Mouse (Mus musculus): ENCODE measurements at regions not wholly inside any gene's neighbourhood (a gene's known extent, or its start where the extent isn't known, plus 50 kb on each side); places are given as distances from the start of the nearest gene placed in this dataset.

DNA sequence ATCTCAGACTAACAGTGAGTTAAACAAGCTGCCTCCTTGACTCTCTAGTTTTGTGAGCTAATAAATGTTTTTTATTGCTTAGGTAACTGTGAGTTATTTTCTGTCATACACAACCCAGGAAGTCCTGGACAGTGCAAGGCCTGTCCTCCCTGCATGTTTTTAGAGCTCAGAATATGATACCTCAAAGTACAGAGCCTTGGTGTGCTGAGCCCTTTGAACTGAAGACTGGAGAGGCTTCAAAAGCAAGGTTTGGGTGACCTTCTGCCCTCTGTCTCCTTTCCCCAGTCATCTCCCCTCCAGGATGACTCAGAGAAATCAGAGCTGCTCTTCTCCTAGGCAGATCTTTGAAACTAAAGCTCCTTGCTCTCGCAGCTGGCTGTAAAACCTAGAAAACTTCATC lies 336.0 kb upstream of the Xrcc4 start:
- Histone ChIP-seq H3K79me3 (ENCODE audit: low read depth) (no peaks in the 10 kb centered on the region), H3ac (ENCODE audit: control insufficient read depth, insufficient read length, low read depth) (no peak overlapping the region), H3K79me2 (ENCODE audit: control insufficient read depth, insufficient read depth) (no peaks in the 10 kb centered on the region), H3K27me3 (ENCODE audit: control insufficient read depth, insufficient read depth, insufficient read length) (no peaks in the 10 kb centered on the region), H3K36me3 (ENCODE audit: control insufficient read depth, insufficient read depth) (no peaks in the 10 kb centered on the region), H3K4me3 (ENCODE audit: insufficient read depth, poor library complexity, severe bottlenecking) (no peak overlapping the region)
- no peak for TF ChIP-seq MYOG (IDR thresholded peaks at IDR 0.05; ENCODE audit: control insufficient read depth, extremely low read depth, insufficient read length)
- TF ChIP-seq FOSL1 (IDR thresholded peaks at IDR 0.05; ENCODE audit: insufficient read depth, low read length, poor library complexity, severe bottlenecking) = no peak
- no peak for TF ChIP-seq MAX (IDR thresholded peaks at IDR 0.05)
- TF ChIP-seq CTCF (IDR thresholded peaks at IDR 0.05; ENCODE audit: control insufficient read depth, insufficient read depth, insufficient read length) = no peak
- TF ChIP-seq MYOD1 (IDR thresholded peaks at IDR 0.05; ENCODE audit: control insufficient read depth, insufficient read length, low read depth) = no peak
- no peak for TF ChIP-seq USF1 (IDR thresholded peaks at IDR 0.05; ENCODE audit: low read depth)
- TF ChIP-seq CEBPB (IDR thresholded peaks at IDR 0.05; ENCODE audit: low read depth) = no peak

DNA sequence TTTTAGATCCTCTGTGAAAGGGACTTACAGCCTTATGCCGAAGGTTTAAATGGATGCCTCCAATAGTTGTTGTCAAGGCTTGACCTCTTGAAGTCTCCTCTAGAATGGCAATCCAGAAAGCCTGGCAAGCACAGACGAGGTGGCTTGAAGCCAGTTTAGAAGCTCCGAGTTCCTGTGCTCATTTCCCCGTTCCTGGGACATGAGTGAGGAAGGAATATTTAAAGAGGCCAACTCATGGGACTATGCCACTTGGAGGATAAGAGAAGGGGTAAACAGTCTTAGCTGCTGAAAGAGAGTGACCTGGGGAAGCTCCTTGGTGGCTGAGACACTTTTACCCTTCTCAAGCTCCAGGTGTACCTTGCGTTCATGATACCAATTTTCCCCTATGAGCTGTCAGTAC lies 335.1 kb upstream of the Xrcc4 start:
- TF ChIP-seq USF1 (IDR thresholded peaks at IDR 0.05; ENCODE audit: low read depth) = no peak
- no peak for TF ChIP-seq FOSL1 (IDR thresholded peaks at IDR 0.05; ENCODE audit: insufficient read depth, low read length, poor library complexity, severe bottlenecking)
- TF ChIP-seq MAX (IDR thresholded peaks at IDR 0.05) = no peak
- TF ChIP-seq CTCF (IDR thresholded peaks at IDR 0.05; ENCODE audit: control insufficient read depth, insufficient read depth, insufficient read length) = no peak
- no peak for TF ChIP-seq CEBPB (IDR thresholded peaks at IDR 0.05; ENCODE audit: low read depth)
- no peak for TF ChIP-seq MYOG (IDR thresholded peaks at IDR 0.05; ENCODE audit: control insufficient read depth, extremely low read depth, insufficient read length)
- TF ChIP-seq MYOD1 (IDR thresholded peaks at IDR 0.05; ENCODE audit: control insufficient read depth, insufficient read length, low read depth) = no peak
- no peak overlapping the region for H3ac ChIP-seq (ENCODE audit: control insufficient read depth, insufficient read length, low read depth)
- H3K27me3 ChIP-seq (ENCODE audit: control insufficient read depth, insufficient read depth, insufficient read length) = no peaks in the 10 kb centered on the region
- H3K36me3 ChIP-seq (ENCODE audit: control insufficient read depth, insufficient read depth) = no peaks in the 10 kb centered on the region
- H3K79me2 ChIP-seq (ENCODE audit: control insufficient read depth, insufficient read depth) = no peaks in the 10 kb centered on the region
- no peak overlapping the region for H3K4me3 ChIP-seq (ENCODE audit: insufficient read depth, poor library complexity, severe bottlenecking)
- no peaks in the 10 kb centered on the region for H3K79me3 ChIP-seq (ENCODE audit: low read depth)

DNA sequence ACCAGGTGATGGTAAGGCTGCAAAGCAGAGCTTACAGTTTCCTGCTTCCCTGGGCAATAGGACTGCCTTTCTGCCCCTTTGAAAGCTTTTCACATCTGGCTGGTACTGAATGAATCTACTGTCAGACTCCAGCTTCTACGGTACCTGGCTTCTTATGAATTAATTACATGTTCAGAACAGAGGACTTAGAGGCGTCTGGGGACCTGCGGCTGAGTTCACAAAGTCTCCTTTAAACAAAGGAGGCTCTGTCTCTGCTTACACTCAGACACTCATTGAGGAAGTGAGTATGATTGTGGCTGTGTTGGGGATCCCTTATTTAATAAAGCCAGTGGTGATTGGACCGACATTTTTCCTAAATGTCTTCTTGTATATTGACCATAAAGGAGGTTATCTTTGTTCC lies 331.6 kb upstream of the Xrcc4 start:
- H3K27me3 ChIP-seq (ENCODE audit: control insufficient read depth, insufficient read depth, insufficient read length) = no peaks in the 10 kb centered on the region
- TF ChIP-seq FOSL1 (IDR thresholded peaks at IDR 0.05; ENCODE audit: insufficient read depth, low read length, poor library complexity, severe bottlenecking) (no peak), MYOD1 (IDR thresholded peaks at IDR 0.05; ENCODE audit: control insufficient read depth, insufficient read length, low read depth) (no peak), CEBPB (IDR thresholded peaks at IDR 0.05; ENCODE audit: low read depth) (no peak), USF1 (IDR thresholded peaks at IDR 0.05; ENCODE audit: low read depth) (no peak), MAX (IDR thresholded peaks at IDR 0.05) (no peak), MYOG (IDR thresholded peaks at IDR 0.05; ENCODE audit: control insufficient read depth, extremely low read depth, insufficient read length) (no peak), CTCF (IDR thresholded peaks at IDR 0.05; ENCODE audit: control insufficient read depth, insufficient read depth, insufficient read length) (no peak)
- no peaks in the 10 kb centered on the region for H3K79me3 ChIP-seq (ENCODE audit: low read depth)
- no peak overlapping the region for H3K4me3 ChIP-seq (ENCODE audit: insufficient read depth, poor library complexity, severe bottlenecking)
- H3ac ChIP-seq (ENCODE audit: control insufficient read depth, insufficient read length, low read depth) = no peak overlapping the region
- no peaks in the 10 kb centered on the region for H3K36me3 ChIP-seq (ENCODE audit: control insufficient read depth, insufficient read depth)
- H3K79me2 ChIP-seq (ENCODE audit: control insufficient read depth, insufficient read depth) = no peaks in the 10 kb centered on the region

DNA sequence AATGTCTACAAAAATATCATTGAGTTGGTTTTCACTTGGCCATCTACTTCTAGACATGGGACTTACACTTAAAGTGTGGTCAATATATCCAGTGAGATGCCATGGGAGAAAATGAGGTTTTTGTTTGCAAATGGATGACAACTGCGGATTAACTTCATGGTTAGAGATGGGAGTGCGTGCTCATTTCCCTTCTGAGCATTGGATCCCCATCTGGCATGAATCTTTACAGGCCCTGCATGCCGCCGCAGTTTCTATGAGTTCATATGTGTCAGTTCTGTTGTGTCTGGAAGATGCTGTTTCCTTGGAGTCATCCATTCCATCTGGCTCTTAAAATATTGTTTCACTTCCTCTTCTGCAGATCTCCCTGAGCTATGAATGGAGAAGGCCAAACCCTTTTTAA lies 315.0 kb upstream of the Xrcc4 start:
- Histone ChIP-seq H3ac (ENCODE audit: control insufficient read depth, insufficient read length, low read depth) (no peak overlapping the region), H3K4me3 (ENCODE audit: insufficient read depth, poor library complexity, severe bottlenecking) (no peak overlapping the region), H3K36me3 (ENCODE audit: control insufficient read depth, insufficient read depth) (no peaks in the 10 kb centered on the region), H3K79me2 (ENCODE audit: control insufficient read depth, insufficient read depth) (no peaks in the 10 kb centered on the region), H3K27me3 (ENCODE audit: control insufficient read depth, insufficient read depth, insufficient read length) (no peaks in the 10 kb centered on the region), H3K79me3 (ENCODE audit: low read depth) (no peaks in the 10 kb centered on the region)
- TF ChIP-seq MYOG (IDR thresholded peaks at IDR 0.05; ENCODE audit: control insufficient read depth, extremely low read depth, insufficient read length) (no peak), CTCF (IDR thresholded peaks at IDR 0.05; ENCODE audit: control insufficient read depth, insufficient read depth, insufficient read length) (no peak), MAX (IDR thresholded peaks at IDR 0.05) (no peak), CEBPB (IDR thresholded peaks at IDR 0.05; ENCODE audit: low read depth) (no peak), USF1 (IDR thresholded peaks at IDR 0.05; ENCODE audit: low read depth) (no peak), MYOD1 (IDR thresholded peaks at IDR 0.05; ENCODE audit: control insufficient read depth, insufficient read length, low read depth) (no peak), FOSL1 (IDR thresholded peaks at IDR 0.05; ENCODE audit: insufficient read depth, low read length, poor library complexity, severe bottlenecking) (no peak)

DNA sequence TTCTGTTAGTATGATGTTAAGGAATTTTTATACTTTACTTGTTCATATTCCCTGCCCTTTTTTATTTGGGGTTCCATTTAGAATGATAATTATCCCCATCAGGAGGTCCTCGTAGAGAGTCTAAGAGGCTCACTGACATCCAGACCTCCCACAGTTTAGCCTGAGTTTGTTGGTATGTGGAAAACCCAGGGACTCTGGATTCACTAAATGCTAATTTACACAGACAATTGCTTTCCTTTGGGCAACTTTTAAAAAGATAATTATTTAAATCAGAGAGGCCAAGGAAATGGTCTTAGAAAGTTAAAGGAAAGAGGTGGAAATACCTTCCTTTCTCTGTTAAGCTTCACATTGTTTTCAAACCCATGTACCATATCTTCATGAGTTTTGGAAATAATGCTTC lies 312.7 kb upstream of the Xrcc4 start:
- no peaks in the 10 kb centered on the region for H3K27me3 ChIP-seq (ENCODE audit: control insufficient read depth, insufficient read depth, insufficient read length)
- no peaks in the 10 kb centered on the region for H3K79me2 ChIP-seq (ENCODE audit: control insufficient read depth, insufficient read depth)
- TF ChIP-seq MAX (IDR thresholded peaks at IDR 0.05) = no peak
- TF ChIP-seq MYOG (IDR thresholded peaks at IDR 0.05; ENCODE audit: control insufficient read depth, extremely low read depth, insufficient read length) = no peak
- no peak for TF ChIP-seq USF1 (IDR thresholded peaks at IDR 0.05; ENCODE audit: low read depth)
- TF ChIP-seq CTCF (IDR thresholded peaks at IDR 0.05; ENCODE audit: control insufficient read depth, insufficient read depth, insufficient read length) = no peak
- no peak for TF ChIP-seq MYOD1 (IDR thresholded peaks at IDR 0.05; ENCODE audit: control insufficient read depth, insufficient read length, low read depth)
- TF ChIP-seq CEBPB (IDR thresholded peaks at IDR 0.05; ENCODE audit: low read depth) = no peak
- TF ChIP-seq FOSL1 (IDR thresholded peaks at IDR 0.05; ENCODE audit: insufficient read depth, low read length, poor library complexity, severe bottlenecking) = no peak
- no peaks in the 10 kb centered on the region for H3K36me3 ChIP-seq (ENCODE audit: control insufficient read depth, insufficient read depth)
- no peak overlapping the region for H3ac ChIP-seq (ENCODE audit: control insufficient read depth, insufficient read length, low read depth)
- H3K4me3 ChIP-seq (ENCODE audit: insufficient read depth, poor library complexity, severe bottlenecking) = no peak overlapping the region
- no peaks in the 10 kb centered on the region for H3K79me3 ChIP-seq (ENCODE audit: low read depth)

DNA sequence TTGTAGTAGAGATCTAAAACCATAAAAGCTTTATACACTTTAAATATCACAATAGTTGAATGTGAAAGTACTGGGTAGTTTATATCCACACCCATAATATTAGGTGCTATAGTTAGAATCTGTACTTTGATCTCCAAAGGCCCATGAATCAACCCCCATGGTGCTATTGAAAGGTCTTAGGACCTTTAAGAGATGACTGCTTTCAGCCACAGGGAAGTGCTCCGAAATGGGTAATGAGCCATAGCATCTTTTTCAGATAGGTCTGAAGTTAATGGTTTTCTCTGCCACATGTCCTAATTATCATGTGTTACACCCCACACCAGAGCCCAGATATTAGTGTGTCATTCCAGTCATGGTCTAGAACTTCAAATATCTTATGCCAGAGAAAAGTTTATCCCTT lies 312.1 kb upstream of the Xrcc4 start:
- H3K79me2 ChIP-seq (ENCODE audit: control insufficient read depth, insufficient read depth) = no peaks in the 10 kb centered on the region
- H3K36me3 ChIP-seq (ENCODE audit: control insufficient read depth, insufficient read depth) = no peaks in the 10 kb centered on the region
- H3ac ChIP-seq (ENCODE audit: control insufficient read depth, insufficient read length, low read depth) = no peak overlapping the region
- TF ChIP-seq USF1 (IDR thresholded peaks at IDR 0.05; ENCODE audit: low read depth) = no peak
- TF ChIP-seq FOSL1 (IDR thresholded peaks at IDR 0.05; ENCODE audit: insufficient read depth, low read length, poor library complexity, severe bottlenecking) = no peak
- no peak for TF ChIP-seq MYOD1 (IDR thresholded peaks at IDR 0.05; ENCODE audit: control insufficient read depth, insufficient read length, low read depth)
- no peak for TF ChIP-seq CEBPB (IDR thresholded peaks at IDR 0.05; ENCODE audit: low read depth)
- TF ChIP-seq CTCF (IDR thresholded peaks at IDR 0.05; ENCODE audit: control insufficient read depth, insufficient read depth, insufficient read length) = no peak
- no peak for TF ChIP-seq MAX (IDR thresholded peaks at IDR 0.05)
- TF ChIP-seq MYOG (IDR thresholded peaks at IDR 0.05; ENCODE audit: control insufficient read depth, extremely low read depth, insufficient read length) = no peak
- H3K4me3 ChIP-seq (ENCODE audit: insufficient read depth, poor library complexity, severe bottlenecking) = no peak overlapping the region
- H3K27me3 ChIP-seq (ENCODE audit: control insufficient read depth, insufficient read depth, insufficient read length) = no peaks in the 10 kb centered on the region
- H3K79me3 ChIP-seq (ENCODE audit: low read depth) = no peaks in the 10 kb centered on the region
